ENCODE assay signal across 7 mouse cellular contexts in genomic region chr17:17909636-17910421, GRCm38 (mm10). TPM values are rescaled to one million over a fixed set of nuclear protein-coding genes. Genes with fewer than 3 reads are reported as not detected.
DNase-seq lines count a peak whose midpoint lies in the region; ATAC-seq and TF ChIP-seq lines count a peak whose summit lies in the region.

No protein-coding gene starts in this region.

- peak; percentile 95 for ATAC-seq in heart, embryonic 12.5 days (ENCODE audit: insufficient number of reproducible peaks, low FRiP score)
- ATAC-seq in kidney, embryonic 15.5 days (replicated peaks; ENCODE audit: low FRiP score), result peak; percentile 100
- ATAC-seq in limb, embryonic 14.5 days (ENCODE audit: low FRiP score, low read depth), result peak; percentile 99
- ATAC-seq in midbrain, embryonic 15.5 days (replicated peaks), result peak; percentile 100

- no peaks in the 10 kb centered on the region for H3K4me1 ChIP-seq in heart, embryonic 12.5 days (replicated peaks)
- H3K4me1 ChIP-seq in kidney, embryonic 15.5 days, result no peaks in the 10 kb centered on the region
- no peaks in the 10 kb centered on the region for H3K4me1 ChIP-seq in limb, embryonic 14.5 days (ENCODE audit: control insufficient read depth, insufficient read depth, low read length)
- H3K4me1 ChIP-seq in midbrain, embryonic 15.5 days, result no peaks in the 10 kb centered on the region

- H3K4me2 ChIP-seq in heart, embryonic 12.5 days, result peak overlapping the region; percentile 79
- H3K4me2 ChIP-seq in kidney, embryonic 15.5 days, result peak overlapping the region; percentile 86
- peak overlapping the region; percentile 66 for H3K4me2 ChIP-seq in limb, embryonic 14.5 days (replicated peaks; ENCODE audit: low read depth, low read length, severe bottlenecking)
- peak overlapping the region; percentile 68 for H3K4me2 ChIP-seq in midbrain, embryonic 15.5 days

- no peaks in the 10 kb centered on the region; the same call in 1 of the 2 replicates for H3K9me3 ChIP-seq in heart, embryonic 12.5 days (replicated peaks)
- no peaks in the 10 kb centered on the region for H3K9me3 ChIP-seq in kidney, embryonic 15.5 days (replicated peaks)
- no peaks in the 10 kb centered on the region for H3K9me3 ChIP-seq in limb, embryonic 14.5 days (ENCODE audit: control insufficient read depth, low read length)
- no peaks in the 10 kb centered on the region for H3K9me3 ChIP-seq in midbrain, embryonic 15.5 days

- no peaks in the 10 kb centered on the region for H3K27me3 ChIP-seq in heart, embryonic 12.5 days (replicated peaks)
- H3K27me3 ChIP-seq in kidney, embryonic 15.5 days, result no peaks in the 10 kb centered on the region; the same call in 1 of the 2 replicates
- no peaks in the 10 kb centered on the region for H3K27me3 ChIP-seq in limb, embryonic 14.5 days (ENCODE audit: control insufficient read depth, insufficient read depth, low read length)
- no peaks in the 10 kb centered on the region for H3K27me3 ChIP-seq in midbrain, embryonic 15.5 days (replicated peaks)

- no peak overlapping the region for H3K27ac ChIP-seq in heart, embryonic 12.5 days (ENCODE audit: poor library complexity, severe bottlenecking)
- H3K27ac ChIP-seq in kidney, embryonic 15.5 days, result no peak overlapping the region
- no peak overlapping the region; the same call in 1 of the 2 replicates for H3K27ac ChIP-seq in limb, embryonic 14.5 days (replicated peaks; ENCODE audit: low read depth, low read length)
- peak overlapping the region; percentile 78 for H3K27ac ChIP-seq in midbrain, embryonic 15.5 days

- H3K9ac ChIP-seq in heart, embryonic 12.5 days, result peak overlapping the region; percentile 70
- H3K9ac ChIP-seq in kidney, embryonic 15.5 days, result peak overlapping the region; percentile 45; the same call in 1 of the 2 replicates
- peak overlapping the region; percentile 69 for H3K9ac ChIP-seq in limb, embryonic 14.5 days (ENCODE audit: low read depth, low read length, severe bottlenecking)
- H3K9ac ChIP-seq in midbrain, embryonic 15.5 days, result peak overlapping the region; percentile 69

- peak; percentile 31; the same call in 1 of the 2 replicates for TF ChIP-seq POLR2A in brain, embryonic 14.5 days (IDR thresholded peaks at IDR 0.05; ENCODE audit: borderline replicate concordance, extremely low read depth, insufficient read depth, insufficient read length, poor library complexity, severe bottlenecking)
- 0 out of 2 replicates have a peak, but pooled peaks have one; percentile 51 for TF ChIP-seq POLR2A in limb, embryonic 14.5 days (IDR thresholded peaks at IDR 0.05; ENCODE audit: borderline replicate concordance, extremely low read depth, insufficient read depth, insufficient read length)

- no peak for TF ChIP-seq CTCF in brain, embryonic 14.5 days (IDR thresholded peaks at IDR 0.05; ENCODE audit: borderline replicate concordance, extremely low read depth, insufficient read depth, insufficient read length)

- H3K4me3 ChIP-seq in heart, embryonic 12.5 days, result peak overlapping the region; percentile 56
- H3K4me3 ChIP-seq in kidney, embryonic 15.5 days (replicated peaks), result peak overlapping the region; percentile 55
- peak overlapping the region; percentile 51 for H3K4me3 ChIP-seq in limb, embryonic 14.5 days (replicated peaks; ENCODE audit: low read length)
- H3K4me3 ChIP-seq in midbrain, embryonic 15.5 days, result peak overlapping the region; percentile 54

- peak; percentile 95 for DNase-seq in brain, embryonic 14.5 days (ENCODE audit: low read depth)
- peak; percentile 81 for DNase-seq in fibroblast of lung, adult 2 months (ENCODE audit: low read depth)
- DNase-seq in limb, embryonic 14.5 days (ENCODE audit: low spot score), result peak; percentile 88
- peak; percentile 17 for DNase-seq in spleen, adult 12 weeks (ENCODE audit: low spot score)

- WGBS in heart, embryonic 12.5 days, result 11% methylated on average over 51 of the region's 51 CpGs
- WGBS in kidney, embryonic 15.5 days, result 15% methylated on average over 51 of the region's 51 CpGs
- WGBS in limb, embryonic 14.5 days, result 21% methylated on average over 50 of the region's 51 CpGs
- 17% methylated on average over 51 of the region's 51 CpGs for WGBS in midbrain, embryonic 15.5 days

- no peaks in the 10 kb centered on the region for H3K36me3 ChIP-seq in heart, embryonic 12.5 days
- H3K36me3 ChIP-seq in kidney, embryonic 15.5 days, result no peaks in the 10 kb centered on the region
- no peaks in the 10 kb centered on the region for H3K36me3 ChIP-seq in limb, embryonic 14.5 days (ENCODE audit: control insufficient read depth, insufficient read depth, low read length)
- H3K36me3 ChIP-seq in midbrain, embryonic 15.5 days (replicated peaks), result no peaks in the 10 kb centered on the region

RNA-seq across cellular contexts. Expression of gene Fpr3, which starts 22.2 kb away (rescaled TPM):
- polyA plus RNA-seq in brain, embryonic 14.5 days (2012; rRNA removed), result not detected in 2 replicates
- not detected in 2 replicates for polyA plus RNA-seq in heart, embryonic 12.5 days (2016; fragmentation: Nextera tagmentation; extraction: Ambion mirVana)
- not detected in 2 replicates for polyA plus RNA-seq in kidney, embryonic 15.5 days (2015; fragmentation: Nextera tagmentation; extraction: Ambion mirVana)
- not detected in 2 replicates for polyA plus RNA-seq in limb, embryonic 14.5 days (2012; rRNA removed)
- not detected in 2 replicates for polyA plus RNA-seq in limb, embryonic 14.5 days (2014; fragmentation: Nextera tagmentation; extraction: Ambion mirVana)
- polyA plus RNA-seq in midbrain, embryonic 15.5 days (2015; fragmentation: Nextera tagmentation; extraction: Ambion mirVana), result not detected in 2 replicates

RNA-seq across cellular contexts. Expression of gene Fpr2, which starts 22.2 kb away (rescaled TPM):
- polyA plus RNA-seq in brain, embryonic 14.5 days (2012; rRNA removed), result 0.23 and 0.46 TPM in 2 replicates
- polyA plus RNA-seq in heart, embryonic 12.5 days (2016; fragmentation: Nextera tagmentation; extraction: Ambion mirVana), result not detected in 2 replicates
- 0.60 and 0.73 TPM in 2 replicates for polyA plus RNA-seq in kidney, embryonic 15.5 days (2015; fragmentation: Nextera tagmentation; extraction: Ambion mirVana)
- polyA plus RNA-seq in limb, embryonic 14.5 days (2012; rRNA removed), result 0.14 and 0.27 TPM in 2 replicates
- polyA plus RNA-seq in limb, embryonic 14.5 days (2014; fragmentation: Nextera tagmentation; extraction: Ambion mirVana), result 0.23 and 0.36 TPM in 2 replicates
- not detected in 2 replicates for polyA plus RNA-seq in midbrain, embryonic 15.5 days (2015; fragmentation: Nextera tagmentation; extraction: Ambion mirVana)

RNA-seq across cellular contexts. Expression of gene Fpr1, which starts 26.1 kb away (rescaled TPM):
- polyA plus RNA-seq in brain, embryonic 14.5 days (2012; rRNA removed), result 0.05 TPM in 1 of 2 replicates, not detected in the other
- polyA plus RNA-seq in heart, embryonic 12.5 days (2016; fragmentation: Nextera tagmentation; extraction: Ambion mirVana), result not detected in 2 replicates
- polyA plus RNA-seq in kidney, embryonic 15.5 days (2015; fragmentation: Nextera tagmentation; extraction: Ambion mirVana), result 0.32 and 0.73 TPM in 2 replicates
- polyA plus RNA-seq in limb, embryonic 14.5 days (2012; rRNA removed), result 0.11 and 0.58 TPM in 2 replicates
- 0.23 TPM in 1 of 2 replicates, not detected in the other for polyA plus RNA-seq in limb, embryonic 14.5 days (2014; fragmentation: Nextera tagmentation; extraction: Ambion mirVana)
- 0.22 and 0.25 TPM in 2 replicates for polyA plus RNA-seq in midbrain, embryonic 15.5 days (2015; fragmentation: Nextera tagmentation; extraction: Ambion mirVana)

RNA-seq across cellular contexts. Expression of gene Has1, which starts 54.8 kb away (rescaled TPM):
- polyA plus RNA-seq in brain, embryonic 14.5 days (2012; rRNA removed), result 0.11 and 0.25 TPM in 2 replicates
- 0.80 and 1.0 TPM in 2 replicates for polyA plus RNA-seq in heart, embryonic 12.5 days (2016; fragmentation: Nextera tagmentation; extraction: Ambion mirVana)
- polyA plus RNA-seq in kidney, embryonic 15.5 days (2015; fragmentation: Nextera tagmentation; extraction: Ambion mirVana), result 0.88 and 1.1 TPM in 2 replicates
- polyA plus RNA-seq in limb, embryonic 14.5 days (2012; rRNA removed), result 0.19 and 0.25 TPM in 2 replicates
- polyA plus RNA-seq in limb, embryonic 14.5 days (2014; fragmentation: Nextera tagmentation; extraction: Ambion mirVana), result 1.6 and 2.2 TPM in 2 replicates
- polyA plus RNA-seq in midbrain, embryonic 15.5 days (2015; fragmentation: Nextera tagmentation; extraction: Ambion mirVana), result 1.2 and 1.6 TPM in 2 replicates

Comparison
In these comparisons a context has a peak if more than half of its experiments do, and no peak if none do; other contexts are left out.
1. DNase-seq: peak in every context shown above with its lines; median percentile 95 in brain, embryonic 14.5 days; 88 in limb, embryonic 14.5 days; 81 in fibroblast of lung, adult 2 months; 17 in spleen, adult 12 weeks.